Mouse (Mus musculus) bone marrow macrophage, adult 2 months (primary cell): ENCODE data around the gene Il13.

ENCODE experiments used
- CTCF ChIP-seq: IDR thresholded peaks from 2 replicates; pipeline ENCODE4 v1.5.1; 2012; ENCODE audit warnings: low read depth, mild to moderate bottlenecking, low read length, moderate library complexity
- POLR2A ChIP-seq: IDR thresholded peaks from 2 replicates; pipeline ENCODE4 v1.6.1; 2012; ENCODE audit warnings: mild to moderate bottlenecking, low read depth, low read length, borderline replicate concordance

GRCm38 (mm10) chr11:53615575-53615974, 18.9 kb downstream of the Il13 start:
- no peak for TF ChIP-seq POLR2A
- TF ChIP-seq CTCF = no peak
